Mouse (Mus musculus) stomach, embryonic 14.5 days (tissue): Measurements from ENCODE around the gene Esrra. TPM values are rescaled to one million over a fixed set of nuclear protein-coding genes. Genes with fewer than 3 reads are reported as not detected.

Experiments
- ATAC-seq: fragments of 200-750 bp; cut with Nextera tagmentation; 2 replicates; pipeline ENCODE4 v1.8.0; 2017; ENCODE audit warnings: low read depth, moderate TSS enrichment; ENCODE audit not compliant: insufficient number of reproducible peaks, insufficient read depth, low FRiP score
- H3K27ac ChIP-seq: fragments of 300-500 bp; sonication (generic); 2 replicates; pipeline ENCODE4 v1.5.1; 2014; ENCODE audit warnings: mild to moderate bottlenecking, low read length, moderate library complexity, mixed read lengths
- H3K27me3 ChIP-seq: fragments of 300-500 bp; sonication (generic); 2 replicates; pipeline ENCODE4 v1.6.1; 2014; ENCODE audit warnings: low read length, control low read depth, mixed read lengths; ENCODE audit not compliant: control insufficient read depth, insufficient read depth
- H3K36me3 ChIP-seq: fragments of 300-500 bp; sonication (generic); 2 replicates; pipeline ENCODE4 v1.6.1; 2014; ENCODE audit warnings: mild to moderate bottlenecking, control low read depth, low read length, moderate library complexity, mixed read lengths; ENCODE audit not compliant: control insufficient read depth, insufficient read depth
- H3K4me1 ChIP-seq: fragments of 300-500 bp; sonication (generic); 2 replicates; pipeline ENCODE4 v1.6.1; 2014; ENCODE audit warnings: low read length, control low read depth, mixed read lengths; ENCODE audit not compliant: control insufficient read depth, insufficient read depth
- H3K4me2 ChIP-seq: fragments of 300-500 bp; sonication (generic); replicated peaks from 2 replicates; pipeline ENCODE4 v1.6.1; 2014; ENCODE audit warnings: low read depth, low read length, control low read depth
- H3K4me3 ChIP-seq: fragments of 300-500 bp; sonication (generic); 2 replicates; pipeline ENCODE4 v1.5.1; 2014; ENCODE audit warnings: low read depth, low read length, control low read depth
- H3K9ac ChIP-seq: fragments of 300-500 bp; sonication (generic); replicated peaks from 2 replicates; pipeline ENCODE4 v1.6.1; 2014; ENCODE audit warnings: low read depth, mild to moderate bottlenecking, control low read depth, low read length, moderate library complexity, mixed read lengths
- H3K9me3 ChIP-seq: fragments of 300-500 bp; sonication (generic); 2 replicates; pipeline ENCODE4 v1.6.1; 2016; ENCODE audit warnings: low read depth, low read length, control low read depth; ENCODE audit not compliant: control insufficient read depth
- WGBS: fragments of 180-500 bp; shearing (Covaris S2); extraction: QIAGEN DNeasy Blood & Tissue Kit; methylation state at CpG from one replicate; pipeline ENCODE4 v1.1.7; 2014; 5-methylcytosine and 5-hydroxymethylcytosine counted together
- polyA plus RNA-seq: library from polyadenylated mRNA; unstranded; fragments of >200 nt; fragmentation: Nextera tagmentation; extraction: Ambion mirVana; gene quantifications from 2 replicates; pipeline ENCODE4 v1.2.1, GENCODE M21; 2014

The Esrra gene
- polyA plus RNA-seq, 1 experiment from 2014 or later, result 6.8 TPM

DNA sequence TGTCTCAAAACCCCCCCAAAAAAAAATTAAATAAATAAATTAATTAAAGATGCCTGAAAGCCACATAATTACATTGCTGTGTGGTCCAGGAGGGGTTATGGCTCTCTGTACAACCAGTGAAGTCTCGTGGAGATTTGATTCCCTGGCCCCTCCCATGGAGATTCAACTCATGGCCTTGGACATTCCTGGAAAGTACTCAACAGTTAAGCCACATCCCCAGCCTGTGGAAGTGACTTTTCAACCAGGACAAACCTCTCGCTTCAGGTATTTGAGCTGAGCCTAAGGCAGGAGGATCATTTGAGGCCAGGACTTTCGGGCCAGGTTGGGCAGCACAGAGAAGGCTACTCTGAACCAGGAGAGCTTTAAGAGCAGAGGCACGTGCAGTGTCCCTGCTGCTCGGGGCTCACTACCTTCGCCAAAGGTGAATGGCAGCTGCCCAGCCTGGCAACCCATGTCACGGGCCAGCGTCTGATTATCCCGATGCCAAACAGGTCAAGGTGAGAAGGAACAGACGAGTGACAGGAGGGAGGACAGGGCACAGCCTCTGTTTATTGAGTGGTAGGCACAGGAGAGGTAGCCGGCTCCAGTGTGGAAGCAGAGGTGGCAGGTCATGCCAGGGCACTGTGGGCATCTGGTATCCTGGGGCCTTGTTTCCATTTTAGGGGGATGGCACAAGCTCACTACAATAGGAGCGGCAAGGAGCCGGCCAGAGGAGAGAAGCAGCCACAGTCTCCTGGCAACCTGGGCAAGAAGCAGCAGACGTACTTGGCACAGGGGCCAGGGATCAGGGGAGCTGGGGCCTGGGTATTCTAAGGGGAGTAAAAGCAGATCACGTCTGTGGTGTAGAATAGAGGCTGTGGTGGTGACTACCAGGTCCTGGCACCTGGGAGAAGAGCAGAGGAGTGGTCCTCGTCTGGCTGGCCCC, 16.2 kb upstream of the Esrra start:
- Histone ChIP-seq H3K4me2 (no peak overlapping the region), H3K9me3 (no peaks in the 10 kb centered on the region), H3K27me3 (peaks cover 26% of the 10 kb centered on the region), H3K27ac (no peak overlapping the region), H3K4me1 (peaks cover 19% of the 10 kb centered on the region; the same call in 1 of the 2 replicates), H3K36me3 (no peaks in the 10 kb centered on the region), H3K4me3 (no peak overlapping the region), H3K9ac (no peak overlapping the region)
- 79% methylated on average over 16 of the region's 16 CpGs for WGBS
- ATAC-seq, result no peak

DNA sequence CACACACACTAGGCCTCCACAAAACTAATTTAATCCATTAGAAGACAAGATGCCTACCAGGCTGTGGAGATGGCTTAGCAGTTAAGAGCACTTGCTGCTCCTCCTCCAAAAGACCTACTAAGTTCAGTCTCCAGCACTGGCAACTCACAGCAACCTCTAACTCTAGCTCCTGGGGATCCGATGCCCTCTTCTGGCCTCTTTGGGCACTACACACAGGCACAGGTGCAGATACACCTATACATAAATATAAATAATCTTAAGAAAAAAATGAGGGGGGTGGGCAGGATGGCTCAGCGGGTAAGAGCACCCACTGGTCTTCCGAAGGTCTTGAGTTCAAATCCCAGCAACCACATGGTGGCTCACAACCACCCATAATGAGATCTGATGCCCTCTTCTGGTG, 14.7 kb upstream of the Esrra start:
- H3K36me3 ChIP-seq, result no peaks in the 10 kb centered on the region
- H3K4me2 ChIP-seq, result no peak overlapping the region
- H3K9me3 ChIP-seq, result no peaks in the 10 kb centered on the region
- H3K27ac ChIP-seq, result no peak overlapping the region
- no peak for ATAC-seq
- 25% methylated on average over 3 of the region's 3 CpGs for WGBS
- no peak overlapping the region for H3K4me3 ChIP-seq
- peaks cover 18% of the 10 kb centered on the region; the same call in 1 of the 2 replicates for H3K4me1 ChIP-seq
- no peak overlapping the region for H3K9ac ChIP-seq
- H3K27me3 ChIP-seq, result peaks cover 39% of the 10 kb centered on the region

DNA sequence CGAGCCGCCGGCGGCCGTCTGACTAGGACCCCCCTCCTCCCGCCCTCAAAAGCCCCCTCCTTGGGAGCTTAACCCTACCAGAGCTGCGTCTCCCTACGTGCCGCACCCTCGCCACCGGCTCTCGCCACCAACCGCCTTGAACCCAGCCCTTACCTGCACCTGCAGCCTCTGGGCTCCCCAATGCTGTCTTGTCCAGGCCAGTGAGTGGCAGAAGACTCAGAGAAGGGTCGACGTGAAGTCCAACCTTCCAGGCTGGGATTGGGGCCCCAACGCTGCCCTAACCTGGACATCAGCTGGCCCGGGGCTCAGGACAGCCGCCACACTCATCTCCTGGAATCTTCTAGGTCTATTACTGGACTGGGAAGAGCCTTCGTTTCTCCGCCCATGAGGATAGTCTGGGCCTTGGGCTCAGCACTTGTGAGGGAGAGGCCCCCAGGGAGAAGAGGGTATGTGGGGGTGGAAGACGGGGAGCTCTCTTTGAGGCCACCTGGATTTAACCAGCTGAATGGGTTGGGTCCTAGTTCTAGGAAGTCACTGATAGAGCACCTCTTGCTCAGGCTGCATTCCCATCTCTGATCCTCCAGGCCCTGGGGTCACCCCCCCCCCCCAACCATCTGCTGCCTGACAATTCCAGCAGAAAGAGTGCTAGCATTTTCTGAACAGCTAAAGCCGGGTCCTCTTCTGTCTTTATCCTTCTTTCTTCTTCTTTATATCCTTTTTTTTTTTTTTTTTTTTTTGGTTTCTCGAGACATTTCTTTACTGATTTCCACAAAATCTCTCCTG, 12.8 kb upstream of the Esrra start, which contains the start of gene Kcnk4:
Gene Kcnk4, minus strand, starts transcription at position 321 of the 783 bp plus-strand sequence.
- peaks cover 10% of the 10 kb centered on the region; the same call in 1 of the 2 replicates for H3K4me1 ChIP-seq
- no peak within 1 kb of the TSS for H3K27ac ChIP-seq
- H3K27me3 ChIP-seq, result peaks cover 39% of the 10 kb centered on the region
- WGBS, result 11% methylated on average over 23 of the region's 23 CpGs
- ATAC-seq, result no peak
- peak within 1 kb of the TSS; percentile 42 for H3K4me3 ChIP-seq
- peak within 1 kb of the TSS; percentile 83 for H3K4me2 ChIP-seq
- no peaks in the 10 kb centered on the region for H3K36me3 ChIP-seq
- H3K9me3 ChIP-seq, result no peaks in the 10 kb centered on the region
- peak within 1 kb of the TSS; percentile 30; the same call in 1 of the 2 replicates for H3K9ac ChIP-seq

DNA sequence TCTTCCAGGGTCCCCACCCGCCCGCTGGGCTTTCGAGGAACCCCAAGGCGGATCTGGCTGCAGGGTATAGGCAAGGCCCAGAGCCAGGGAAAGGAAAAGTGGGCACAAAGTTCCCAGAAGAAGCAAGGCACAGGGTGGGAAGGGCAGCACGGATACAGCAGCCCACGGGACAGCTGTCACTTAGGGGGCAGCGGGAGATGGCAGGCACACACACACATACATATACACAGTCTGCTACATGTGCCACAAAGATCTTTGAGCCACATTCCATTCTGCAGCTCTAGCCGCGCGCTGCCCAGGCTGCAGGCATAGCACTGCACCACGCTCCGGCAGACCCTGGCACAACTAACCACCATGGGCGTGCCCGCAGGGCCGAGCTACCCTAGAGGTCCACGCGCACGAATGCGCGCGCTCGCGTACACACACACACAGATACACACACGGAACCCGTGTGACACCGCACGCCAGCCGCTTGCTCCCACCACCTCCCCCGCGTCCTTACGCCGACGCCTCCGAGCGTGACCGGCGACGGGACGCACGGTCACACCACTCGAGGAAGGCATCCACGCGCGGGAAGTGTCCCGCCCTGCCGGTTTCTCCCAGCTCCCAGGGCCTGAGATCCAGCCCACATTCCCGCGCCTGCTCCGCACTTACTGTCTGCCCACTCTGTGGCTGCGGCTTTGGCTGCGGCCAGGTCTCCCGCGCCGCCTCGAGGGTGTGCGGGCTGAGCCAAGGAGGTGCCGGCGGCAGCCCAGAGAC, 12.0 kb upstream of the Esrra start:
- no peak for ATAC-seq
- H3K9ac ChIP-seq, result peak overlapping the region; percentile 30; the same call in 1 of the 2 replicates
- peak overlapping the region; percentile 42 for H3K4me3 ChIP-seq
- 5% methylated on average over 58 of the region's 58 CpGs for WGBS
- peaks cover 10% of the 10 kb centered on the region; the same call in 1 of the 2 replicates for H3K4me1 ChIP-seq
- no peaks in the 10 kb centered on the region for H3K9me3 ChIP-seq
- peaks cover 39% of the 10 kb centered on the region for H3K27me3 ChIP-seq
- no peaks in the 10 kb centered on the region for H3K36me3 ChIP-seq
- no peak overlapping the region for H3K27ac ChIP-seq
- peak overlapping the region; percentile 83 for H3K4me2 ChIP-seq

DNA sequence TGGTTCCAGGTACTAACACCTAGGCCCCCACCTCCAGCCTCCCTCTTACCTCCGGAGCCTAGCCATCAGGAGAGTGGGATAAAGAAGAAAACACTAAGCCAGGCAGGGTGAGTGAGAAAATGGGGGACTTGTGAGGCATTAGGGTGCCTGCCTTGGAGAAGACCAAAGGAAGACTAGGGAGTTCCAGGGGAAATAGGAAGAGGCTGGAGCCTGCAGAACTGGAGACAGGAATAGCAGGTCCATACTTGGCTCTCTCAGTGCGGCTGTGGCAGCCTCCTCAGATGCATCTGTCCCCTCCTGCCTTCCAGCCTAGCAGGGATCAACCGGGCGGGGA, 11.5 kb upstream of the Esrra start:
- no peak overlapping the region for H3K9ac ChIP-seq

DNA sequence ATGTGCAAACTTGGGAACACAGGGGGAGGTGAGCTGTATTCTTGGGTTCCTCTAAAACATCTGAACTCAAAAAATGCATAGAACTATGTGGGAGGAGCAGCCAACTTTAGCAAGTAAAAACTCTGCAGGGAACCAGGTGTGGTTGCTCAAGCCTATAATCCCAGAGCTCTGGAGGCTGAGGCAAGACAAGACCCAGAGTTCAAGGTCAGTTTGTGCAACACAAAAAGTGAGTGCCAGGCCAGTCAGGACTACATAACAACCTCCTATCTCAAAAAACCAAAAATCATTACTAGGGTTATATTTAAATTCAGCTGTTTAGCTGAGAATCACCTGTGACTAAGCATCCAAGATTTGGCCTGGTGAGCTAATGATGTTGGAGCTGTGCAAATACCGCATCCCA, 10.4 kb upstream of the Esrra start:
- whole genome bisulfite sequencing, result 44% methylated on average over 1 of the region's 1 CpGs
- Histone ChIP-seq H3K4me3 (no peak overlapping the region), H3K4me1 (peaks cover 10% of the 10 kb centered on the region; the same call in 1 of the 2 replicates), H3K36me3 (no peaks in the 10 kb centered on the region), H3K4me2 (no peak overlapping the region), H3K27ac (no peak overlapping the region), H3K27me3 (peaks cover 44% of the 10 kb centered on the region), H3K9me3 (no peaks in the 10 kb centered on the region), H3K9ac (no peak overlapping the region)
- ATAC-seq, result no peak

More for the DNA sequence above, 11.5 kb upstream of the Esrra start:
- Histone ChIP-seq H3K27me3 (peaks cover 39% of the 10 kb centered on the region), H3K9me3 (no peaks in the 10 kb centered on the region), H3K4me1 (peaks cover 10% of the 10 kb centered on the region; the same call in 1 of the 2 replicates), H3K4me3 (no peak overlapping the region), H3K27ac (no peak overlapping the region), H3K4me2 (0 out of 2 replicates have a peak overlapping the region, but pooled peaks have one; percentile 83), H3K36me3 (no peaks in the 10 kb centered on the region)
- 30% methylated on average over 4 of the region's 4 CpGs for WGBS
- no peak for ATAC-seq

DNA sequence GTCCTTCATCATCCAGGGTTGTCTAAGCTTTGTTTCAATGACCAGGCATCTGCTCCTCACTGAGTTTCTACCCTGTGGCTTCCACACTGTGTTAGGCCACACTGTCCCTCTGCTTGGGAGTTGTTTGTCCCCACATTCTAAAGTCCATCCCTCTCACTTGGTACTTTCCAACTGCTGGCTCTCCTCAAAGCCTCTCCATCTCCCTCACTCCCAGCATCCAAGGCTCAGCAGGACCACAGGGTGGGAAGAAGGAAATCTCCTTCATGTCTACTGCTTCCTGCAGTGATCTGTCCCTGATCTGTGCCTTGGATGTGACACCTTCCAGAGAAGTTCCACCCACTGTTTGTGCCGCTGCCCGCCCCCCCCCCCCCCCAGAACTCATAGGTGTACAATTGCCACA, 9.4 kb upstream of the Esrra start:
- ATAC-seq, result no peak
- Histone ChIP-seq H3K9ac (no peak overlapping the region), H3K4me2 (no peak overlapping the region), H3K4me3 (no peak overlapping the region), H3K27ac (no peak overlapping the region), H3K9me3 (no peaks in the 10 kb centered on the region), H3K36me3 (no peaks in the 10 kb centered on the region), H3K27me3 (peaks cover 51% of the 10 kb centered on the region), H3K4me1 (peaks cover 10% of the 10 kb centered on the region)
- WGBS, result 6% methylated on average over 2 of the region's 2 CpGs

DNA sequence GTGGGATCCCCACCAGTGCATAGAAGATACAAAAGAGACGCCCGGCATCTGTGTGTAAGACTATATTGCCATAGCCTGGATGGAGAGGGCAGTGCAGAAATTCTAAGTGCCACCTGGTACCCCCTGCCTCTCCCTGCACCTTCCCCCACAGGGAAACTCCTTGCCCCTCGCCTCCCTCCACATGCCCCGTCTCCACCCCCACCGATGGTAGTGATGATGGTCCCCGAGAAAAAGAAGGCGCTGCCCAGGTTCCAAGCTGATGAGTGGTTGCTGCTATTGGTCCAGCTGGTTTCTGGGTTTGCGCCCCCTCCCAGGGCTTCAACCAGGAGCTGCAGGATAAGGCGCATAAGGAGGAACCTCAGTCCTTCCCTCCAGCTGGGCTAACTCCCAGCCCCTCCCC, 6.5 kb upstream of the Esrra start:
- ATAC-seq, result no peak
- Histone ChIP-seq H3K27ac (no peak overlapping the region), H3K4me1 (peaks cover 4% of the 10 kb centered on the region), H3K9me3 (no peaks in the 10 kb centered on the region), H3K36me3 (no peaks in the 10 kb centered on the region), H3K9ac (no peak overlapping the region), H3K4me3 (0 out of 2 replicates have a peak overlapping the region, but pooled peaks have one; percentile 3), H3K4me2 (no peak overlapping the region), H3K27me3 (peaks cover 44% of the 10 kb centered on the region)
- 17% methylated on average over 9 of the region's 9 CpGs for WGBS
